Mouse (Mus musculus) limb, embryonic 14.5 days (tissue): ENCODE data around the gene Wdr45. TPM values are rescaled to one million over a fixed set of nuclear protein-coding genes. Genes with fewer than 3 reads are reported as not detected.
A peak's percentile ranks its signal among the peaks of the same experiment; 100 is the strongest.

Source experiments
- ATAC-seq: fragments of 200-750 bp; cut with Nextera tagmentation; 2 replicates; pipeline ENCODE4 v1.8.0; 2017; ENCODE audit warnings: low read depth, moderate number of reproducible peaks, moderate TSS enrichment; ENCODE audit not compliant: low FRiP score
- DNase-seq: peaks from one replicate; pipeline ENCODE4 v3.0.0-alpha.2; 2015; ENCODE audit warnings: low spot score
- H3K27ac ChIP-seq: fragments of 300-500 bp; sonication (generic); replicated peaks from 2 replicates; pipeline ENCODE4 v1.5.1; 2014; ENCODE audit warnings: low read depth, mild to moderate bottlenecking, low read length, moderate library complexity, mixed read lengths
- H3K27me3 ChIP-seq: fragments of 300-500 bp; sonication (generic); 2 replicates; pipeline ENCODE4 v1.6.1; 2014; ENCODE audit warnings: low read length, mixed read lengths; ENCODE audit not compliant: control insufficient read depth, insufficient read depth
- H3K36me3 ChIP-seq: fragments of 300-500 bp; sonication (generic); 2 replicates; pipeline ENCODE4 v1.6.1; 2014; ENCODE audit warnings: mild to moderate bottlenecking, low read length, moderate library complexity, mixed read lengths; ENCODE audit not compliant: control insufficient read depth, insufficient read depth
- H3K4me1 ChIP-seq: fragments of 300-500 bp; sonication (generic); 2 replicates; pipeline ENCODE4 v1.6.1; 2014; ENCODE audit warnings: antibody characterized with exemption, low read length, mixed read lengths; ENCODE audit not compliant: control insufficient read depth, insufficient read depth
- H3K4me2 ChIP-seq: fragments of 300-500 bp; sonication (generic); replicated peaks from 2 replicates; pipeline ENCODE4 v1.6.1; 2014; ENCODE audit warnings: low read depth, mild to moderate bottlenecking, low read length, moderate library complexity; ENCODE audit not compliant: severe bottlenecking
- H3K4me3 ChIP-seq: fragments of 300-500 bp; sonication (generic); replicated peaks from 2 replicates; pipeline ENCODE4 v1.5.1; 2014; ENCODE audit warnings: low read length
- H3K9ac ChIP-seq: fragments of 300-500 bp; sonication (generic); 2 replicates; pipeline ENCODE4 v1.6.1; 2014; ENCODE audit warnings: mild to moderate bottlenecking, low read depth, low read length, moderate library complexity; ENCODE audit not compliant: severe bottlenecking
- H3K9me3 ChIP-seq: fragments of 300-500 bp; sonication (generic); 2 replicates; pipeline ENCODE4 v1.6.1; 2016; ENCODE audit warnings: low read length; ENCODE audit not compliant: control insufficient read depth
- POLR2A ChIP-seq: fragments of 200-500 bp; IDR thresholded peaks from 2 replicates; pipeline ENCODE4 v1.8.0; 2012; ENCODE audit warnings: inconsistent platforms, mild to moderate bottlenecking, moderate library complexity, borderline replicate concordance; ENCODE audit not compliant: insufficient read depth, insufficient read length; ENCODE audit errors: extremely low read depth
- WGBS: fragments of 180-500 bp; shearing (Covaris S2); extraction: QIAGEN DNeasy Blood & Tissue Kit; methylation state at CpG from one replicate; pipeline ENCODE4 v1.1.7; 2014; 5-methylcytosine and 5-hydroxymethylcytosine counted together
- polyA plus RNA-seq, 2 experiments: library from polyadenylated mRNA; depleted of rRNA in 1 of 2; stranded (reverse) in 1 of 2; unstranded in 1 of 2; fragments of >200 nt; fragmentation: Nextera tagmentation in 1 of 2; extraction: Ambion mirVana in 1 of 2; gene quantifications; 2 replicates each; pipeline versions ENCODE4 v1.2.1 to v1.2.3; 2012 to 2014

The Wdr45 gene
- polyA plus RNA-seq, 2 experiments: 20.4 to 48.6 TPM

GRCm38 (mm10) chrX:7679405-7680056 lies 34.6 kb upstream of the Wdr45 start:
- H3K9ac ChIP-seq: no peak overlapping the region; the same call in 1 of the 2 replicates
- ATAC-seq: peak; percentile 91

GRCm38 (mm10) chrX:7680057-7680412 lies 34.1 kb upstream of the Wdr45 start:
- H3K4me1 ChIP-seq: no peaks in the 10 kb centered on the region
- no peak for TF ChIP-seq POLR2A
- DNase-seq (no peak), ATAC-seq (peak; percentile 53)
- H3K9me3 ChIP-seq: no peaks in the 10 kb centered on the region
- H3K27ac ChIP-seq: no peak overlapping the region
- no peak overlapping the region; the same call in 1 of the 2 replicates for H3K9ac ChIP-seq
- peak overlapping the region; percentile 43 for H3K4me2 ChIP-seq
- 23% methylated on average over 12 of the region's 12 CpGs for WGBS
- peak overlapping the region; percentile 29 for H3K4me3 ChIP-seq
- no peaks in the 10 kb centered on the region for H3K36me3 ChIP-seq
- H3K27me3 ChIP-seq: no peaks in the 10 kb centered on the region

More at GRCm38 (mm10) chrX:7679405-7680056, 34.6 kb upstream of the Wdr45 start:
- Histone ChIP-seq H3K27me3 (no peaks in the 10 kb centered on the region), H3K9me3 (no peaks in the 10 kb centered on the region), H3K27ac (no peak overlapping the region), H3K4me1 (no peaks in the 10 kb centered on the region), H3K36me3 (no peaks in the 10 kb centered on the region), H3K4me3 (peak overlapping the region; percentile 29), H3K4me2 (peak overlapping the region; percentile 43)
- no peak for TF ChIP-seq POLR2A
- 15% methylated on average over 25 of the region's 27 CpGs for WGBS
- peak; percentile 90 for DNase-seq

- Histone ChIP-seq H3K4me2 (peak within 1 kb of the TSS; percentile 43), H3K9me3 (no peaks in the 10 kb centered on the region), H3K36me3 (no peaks in the 10 kb centered on the region), H3K9ac (no peak within 1 kb of the TSS; the same call in 1 of the 2 replicates), H3K4me3 (peak within 1 kb of the TSS; percentile 29), H3K4me1 (no peaks in the 10 kb centered on the region), H3K27me3 (no peaks in the 10 kb centered on the region), H3K27ac (no peak within 1 kb of the TSS)
- ATAC-seq: no peak
- WGBS: 61% methylated on average over 14 of the region's 14 CpGs
- no peak for DNase-seq
- TF ChIP-seq POLR2A: no peak
These were observed 33.3 kb upstream of the Wdr45 start, which contains the start of gene Magix for GRCm38 (mm10) chrX:7680864-7681263. TSS of gene Magix (minus strand) at chrX:7681251.

- H3K9ac ChIP-seq: no peak overlapping the region
- no peaks in the 10 kb centered on the region for H3K27me3 ChIP-seq
- H3K4me1 ChIP-seq: no peaks in the 10 kb centered on the region
- DNase-seq (no peak), ATAC-seq (no peak)
- H3K9me3 ChIP-seq: no peaks in the 10 kb centered on the region
- no peak overlapping the region for H3K4me3 ChIP-seq
- H3K4me2 ChIP-seq: no peak overlapping the region
- no peaks in the 10 kb centered on the region for H3K36me3 ChIP-seq
- no peak for TF ChIP-seq POLR2A
- 100% methylated on average over 2 of the region's 2 CpGs for WGBS
- H3K27ac ChIP-seq: no peak overlapping the region
These were observed 25.8 kb upstream of the Wdr45 start for GRCm38 (mm10) chrX:7688321-7688720.

GRCm38 (mm10) chrX:7690486-7690885 lies 23.6 kb upstream of the Wdr45 start:
- no peak overlapping the region for H3K4me2 ChIP-seq
- WGBS: 71% methylated on average over 3 of the region's 3 CpGs
- DNase-seq: no peak
- H3K9me3 ChIP-seq: no peaks in the 10 kb centered on the region
- no peak for TF ChIP-seq POLR2A
- H3K4me3 ChIP-seq: no peak overlapping the region
- no peaks in the 10 kb centered on the region for H3K27me3 ChIP-seq
- H3K36me3 ChIP-seq: no peaks in the 10 kb centered on the region
- no peak overlapping the region for H3K27ac ChIP-seq
- H3K9ac ChIP-seq: no peak overlapping the region
- no peak for ATAC-seq
- H3K4me1 ChIP-seq: no peaks in the 10 kb centered on the region

GRCm38 (mm10) chrX:7692862-7693261 lies 21.3 kb upstream of the Wdr45 start:
- H3K9me3 ChIP-seq: no peaks in the 10 kb centered on the region
- DNase-seq: no peak
- H3K27me3 ChIP-seq: no peaks in the 10 kb centered on the region
- H3K4me3 ChIP-seq: no peak overlapping the region
- no peaks in the 10 kb centered on the region for H3K36me3 ChIP-seq
- H3K27ac ChIP-seq: no peak overlapping the region
- no peaks in the 10 kb centered on the region for H3K4me1 ChIP-seq
- ATAC-seq: no peak
- H3K4me2 ChIP-seq: no peak overlapping the region
- no peak for TF ChIP-seq POLR2A
- H3K9ac ChIP-seq: no peak overlapping the region
- 42% methylated on average over 4 of the region's 4 CpGs for WGBS
